Mouse (Mus musculus): ENCODE data around the gene Lcn2. TPM values are rescaled to one million over a fixed set of nuclear protein-coding genes. Genes with fewer than 3 reads are reported as not detected.

Gene Lcn2
- 0.51 and 0.63 TPM in 2 replicates for polyA plus RNA-seq (2015; fragmentation: Nextera tagmentation; extraction: Ambion mirVana)

GRCm38 (mm10) chr2:32387706-32388490, at the start of gene Lcn2:
TSS of gene Lcn2 (minus strand) at chr2:32388252.
- no peaks in the 10 kb centered on the region for H3K9me3 ChIP-seq
- H3K4me3 ChIP-seq: no peak within 1 kb of the TSS
- H3K9ac ChIP-seq (replicated peaks): no peak within 1 kb of the TSS
- H3K36me3 ChIP-seq: no peaks in the 10 kb centered on the region
- no peak within 1 kb of the TSS for H3K4me2 ChIP-seq (replicated peaks)
- ATAC-seq (replicated peaks): no peak
- 58% methylated on average over 5 of the region's 5 CpGs for WGBS
- H3K4me1 ChIP-seq: no peaks in the 10 kb centered on the region
- H3K27me3 ChIP-seq: 0 out of 2 replicates have a peak, but pooled peaks cover 5% of the 10 kb centered on the region
- H3K27ac ChIP-seq (replicated peaks): no peak within 1 kb of the TSS

- H3K27me3 ChIP-seq: no peaks in the 10 kb centered on the region
- ATAC-seq (replicated peaks): no peak
Measured at GRCm38 (mm10) chr2:32437612-32438166, 49.6 kb upstream of the Lcn2 start.

GRCm38 (mm10) chr2:32436686-32437372, 48.8 kb upstream of the Lcn2 start:
- no peak overlapping the region for H3K4me3 ChIP-seq
- ATAC-seq (replicated peaks): peak; percentile 80
- H3K36me3 ChIP-seq: no peaks in the 10 kb centered on the region
- 21% methylated on average over 3 of the region's 3 CpGs for WGBS
- H3K9me3 ChIP-seq: no peaks in the 10 kb centered on the region
- no peak overlapping the region for H3K9ac ChIP-seq (replicated peaks)
- no peaks in the 10 kb centered on the region for H3K27me3 ChIP-seq
- peaks cover 48% of the 10 kb centered on the region for H3K4me1 ChIP-seq
- H3K27ac ChIP-seq (replicated peaks): peak overlapping the region; percentile 62
- H3K4me2 ChIP-seq (replicated peaks): no peak overlapping the region

More at GRCm38 (mm10) chr2:32437612-32438166, 49.6 kb upstream of the Lcn2 start:
- no peaks in the 10 kb centered on the region for H3K9me3 ChIP-seq
- H3K4me3 ChIP-seq: no peak overlapping the region
- 65% methylated on average over 2 of the region's 2 CpGs for WGBS
- no peak overlapping the region for H3K9ac ChIP-seq (replicated peaks)
- H3K4me1 ChIP-seq: peaks cover 47% of the 10 kb centered on the region
- H3K4me2 ChIP-seq (replicated peaks): no peak overlapping the region
- no peaks in the 10 kb centered on the region for H3K36me3 ChIP-seq
- peak overlapping the region; percentile 62 for H3K27ac ChIP-seq (replicated peaks)

GRCm38 (mm10) chr2:32430701-32431676, 42.9 kb upstream of the Lcn2 start:
- Histone ChIP-seq H3K9me3 (no peaks in the 10 kb centered on the region), H3K36me3 (no peaks in the 10 kb centered on the region), H3K4me3 (peak overlapping the region; percentile 51), H3K4me1 (peaks cover 49% of the 10 kb centered on the region), H3K9ac (replicated peaks) (peak overlapping the region; percentile 63), H3K27me3 (no peaks in the 10 kb centered on the region), H3K4me2 (replicated peaks) (peak overlapping the region; percentile 88), H3K27ac (replicated peaks) (peak overlapping the region; percentile 88)
- peak; percentile 97 for ATAC-seq (replicated peaks)
- 4% methylated on average over 18 of the region's 18 CpGs for WGBS

- H3K9me3 ChIP-seq: no peaks in the 10 kb centered on the region
- H3K4me2 ChIP-seq (replicated peaks): peak overlapping the region; percentile 88
- no peak overlapping the region for H3K9ac ChIP-seq (replicated peaks)
- H3K36me3 ChIP-seq: no peaks in the 10 kb centered on the region
- no peak for ATAC-seq (replicated peaks)
- no peaks in the 10 kb centered on the region for H3K27me3 ChIP-seq
- H3K4me3 ChIP-seq: peak overlapping the region; percentile 51
- peaks cover 53% of the 10 kb centered on the region for H3K4me1 ChIP-seq
- WGBS: 69% methylated on average over 4 of the region's 4 CpGs
- peak overlapping the region; percentile 83 for H3K27ac ChIP-seq (replicated peaks)
Measured at GRCm38 (mm10) chr2:32429215-32429891, 41.3 kb upstream of the Lcn2 start.

- WGBS: 19% methylated on average over 8 of the region's 8 CpGs
Measured at GRCm38 (mm10) chr2:32428262-32428722, 40.2 kb upstream of the Lcn2 start.

GRCm38 (mm10) chr2:32427720-32428119, 39.7 kb upstream of the Lcn2 start:
- Histone ChIP-seq H3K4me2 (replicated peaks) (peak overlapping the region; percentile 88), H3K27ac (replicated peaks) (peak overlapping the region; percentile 83), H3K4me1 (peaks cover 69% of the 10 kb centered on the region), H3K9ac (replicated peaks) (0 out of 2 replicates have a peak overlapping the region, but pooled peaks have one; percentile 0), H3K27me3 (no peaks in the 10 kb centered on the region), H3K4me3 (no peak overlapping the region), H3K36me3 (no peaks in the 10 kb centered on the region), H3K9me3 (no peaks in the 10 kb centered on the region)
- ATAC-seq (replicated peaks): no peak
- WGBS: 74% methylated on average over 5 of the region's 5 CpGs

More at GRCm38 (mm10) chr2:32428262-32428722, 40.2 kb upstream of the Lcn2 start:
- Histone ChIP-seq H3K9me3 (no peaks in the 10 kb centered on the region), H3K4me3 (peak overlapping the region; percentile 51), H3K27ac (replicated peaks) (peak overlapping the region; percentile 83), H3K27me3 (no peaks in the 10 kb centered on the region), H3K36me3 (no peaks in the 10 kb centered on the region), H3K9ac (replicated peaks) (peak overlapping the region; percentile 50), H3K4me1 (peaks cover 63% of the 10 kb centered on the region), H3K4me2 (replicated peaks) (peak overlapping the region; percentile 88)
- peak; percentile 74 for ATAC-seq (replicated peaks)

GRCm38 (mm10) chr2:32426141-32426540, 38.1 kb upstream of the Lcn2 start:
- WGBS: 100% methylated on average over 1 of the region's 1 CpGs
- ATAC-seq (replicated peaks): no peak
- no peaks in the 10 kb centered on the region for H3K9me3 ChIP-seq
- no peaks in the 10 kb centered on the region for H3K27me3 ChIP-seq
- H3K36me3 ChIP-seq: no peaks in the 10 kb centered on the region
- H3K9ac ChIP-seq (replicated peaks): no peak overlapping the region
- H3K4me3 ChIP-seq: no peak overlapping the region
- no peak overlapping the region for H3K27ac ChIP-seq (replicated peaks)
- no peak overlapping the region for H3K4me2 ChIP-seq (replicated peaks)
- H3K4me1 ChIP-seq: peaks cover 64% of the 10 kb centered on the region

- H3K4me2 ChIP-seq (replicated peaks): no peak overlapping the region
- no peak for ATAC-seq (replicated peaks)
- H3K9me3 ChIP-seq: no peaks in the 10 kb centered on the region
- H3K36me3 ChIP-seq: peaks cover 4% of the 10 kb centered on the region; the same call in 1 of the 2 replicates
- H3K27ac ChIP-seq (replicated peaks): no peak overlapping the region
- peaks cover 60% of the 10 kb centered on the region for H3K4me1 ChIP-seq
- WGBS: 81% methylated on average over 5 of the region's 5 CpGs
- no peak overlapping the region for H3K4me3 ChIP-seq
- no peaks in the 10 kb centered on the region for H3K27me3 ChIP-seq
- no peak overlapping the region for H3K9ac ChIP-seq (replicated peaks)
Measured at GRCm38 (mm10) chr2:32425568-32425967, 37.5 kb upstream of the Lcn2 start.

- Histone ChIP-seq H3K9me3 (no peaks in the 10 kb centered on the region), H3K4me1 (peaks cover 52% of the 10 kb centered on the region), H3K4me3 (no peak overlapping the region), H3K9ac (replicated peaks) (no peak overlapping the region), H3K36me3 (peaks cover 12% of the 10 kb centered on the region), H3K27me3 (no peaks in the 10 kb centered on the region), H3K4me2 (replicated peaks) (no peak overlapping the region), H3K27ac (replicated peaks) (peak overlapping the region; percentile 35)
- 15% methylated on average over 3 of the region's 3 CpGs for WGBS
- no peak for ATAC-seq (replicated peaks)
Measured at GRCm38 (mm10) chr2:32424796-32425195, 36.7 kb upstream of the Lcn2 start.
